Mouse (Mus musculus): ENCODE measurements around the gene Dnmt3b.

Gene Dnmt3b

DNA sequence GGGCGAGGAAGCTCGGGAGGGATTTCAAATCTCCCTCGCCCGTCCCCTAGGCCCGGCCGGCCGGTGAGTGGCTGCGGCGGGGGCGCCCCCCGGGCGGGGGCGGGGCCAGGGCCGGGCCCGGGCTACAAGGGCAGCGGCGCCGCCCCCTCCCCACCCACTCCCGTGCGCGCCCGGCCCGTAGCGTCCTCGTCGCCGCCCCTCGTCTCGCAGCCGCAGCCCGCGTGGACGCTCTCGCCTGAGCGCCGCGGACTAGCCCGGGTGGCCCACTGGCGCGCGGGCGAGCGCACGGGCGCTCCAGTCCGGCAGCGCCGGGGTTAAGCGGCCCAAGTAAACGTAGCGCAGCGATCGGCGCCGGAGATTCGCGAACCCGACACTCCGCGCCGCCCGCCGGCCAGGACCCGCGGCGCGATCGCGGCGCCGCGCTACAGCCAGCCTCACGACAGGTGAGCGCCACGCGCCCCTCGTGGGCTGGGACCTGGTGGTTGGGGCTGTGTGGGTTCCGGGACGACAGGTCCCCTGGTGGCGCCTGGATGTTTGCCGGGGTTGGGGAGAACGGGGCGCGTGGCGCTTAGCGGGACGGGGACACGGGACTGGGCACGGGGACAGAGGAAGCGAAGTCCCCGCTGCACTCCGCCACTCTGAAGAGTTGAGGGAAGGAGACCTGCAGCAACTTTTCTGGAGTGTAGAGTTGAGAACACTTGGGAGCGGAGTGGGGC is at the start of gene Dnmt3b:
Gene Dnmt3b, plus strand, starts transcription at position 153 of the 716 bp plus-strand sequence.
- peak; percentile 56 for DNase-seq

DNA sequence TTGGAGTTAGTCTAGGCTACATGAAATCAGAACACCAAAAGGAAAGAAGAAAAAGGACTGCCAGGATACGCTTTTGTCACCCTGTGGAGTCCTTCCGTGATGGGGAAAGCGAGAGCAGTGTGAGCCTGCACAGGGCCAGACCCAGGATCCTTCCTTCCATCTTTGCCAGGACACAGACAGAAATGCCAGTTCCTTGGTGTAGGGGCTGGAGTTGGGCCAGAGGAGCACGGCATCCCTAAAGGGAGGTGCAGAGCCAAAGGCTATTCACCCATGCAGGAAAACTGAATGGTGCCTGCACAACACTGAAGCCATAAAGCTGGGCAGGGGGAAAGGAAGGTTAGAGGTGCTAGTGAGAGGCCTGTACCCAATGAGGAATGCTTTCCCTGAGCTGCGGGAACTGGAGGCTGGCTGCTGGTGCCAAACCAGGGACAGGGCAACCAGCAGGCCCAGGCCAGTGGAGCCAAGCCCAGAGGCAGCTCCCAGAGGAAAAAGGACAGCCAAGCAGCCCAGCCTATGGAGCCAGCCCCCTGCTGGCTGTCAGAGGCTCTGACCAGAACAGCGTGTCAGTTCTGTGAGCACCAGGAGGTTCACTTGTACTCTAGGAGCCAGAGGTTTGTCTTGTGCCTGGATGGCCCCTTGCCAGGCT is 49.1 kb upstream of the Dnmt3b start:
- peak; percentile 30 for DNase-seq

DNA sequence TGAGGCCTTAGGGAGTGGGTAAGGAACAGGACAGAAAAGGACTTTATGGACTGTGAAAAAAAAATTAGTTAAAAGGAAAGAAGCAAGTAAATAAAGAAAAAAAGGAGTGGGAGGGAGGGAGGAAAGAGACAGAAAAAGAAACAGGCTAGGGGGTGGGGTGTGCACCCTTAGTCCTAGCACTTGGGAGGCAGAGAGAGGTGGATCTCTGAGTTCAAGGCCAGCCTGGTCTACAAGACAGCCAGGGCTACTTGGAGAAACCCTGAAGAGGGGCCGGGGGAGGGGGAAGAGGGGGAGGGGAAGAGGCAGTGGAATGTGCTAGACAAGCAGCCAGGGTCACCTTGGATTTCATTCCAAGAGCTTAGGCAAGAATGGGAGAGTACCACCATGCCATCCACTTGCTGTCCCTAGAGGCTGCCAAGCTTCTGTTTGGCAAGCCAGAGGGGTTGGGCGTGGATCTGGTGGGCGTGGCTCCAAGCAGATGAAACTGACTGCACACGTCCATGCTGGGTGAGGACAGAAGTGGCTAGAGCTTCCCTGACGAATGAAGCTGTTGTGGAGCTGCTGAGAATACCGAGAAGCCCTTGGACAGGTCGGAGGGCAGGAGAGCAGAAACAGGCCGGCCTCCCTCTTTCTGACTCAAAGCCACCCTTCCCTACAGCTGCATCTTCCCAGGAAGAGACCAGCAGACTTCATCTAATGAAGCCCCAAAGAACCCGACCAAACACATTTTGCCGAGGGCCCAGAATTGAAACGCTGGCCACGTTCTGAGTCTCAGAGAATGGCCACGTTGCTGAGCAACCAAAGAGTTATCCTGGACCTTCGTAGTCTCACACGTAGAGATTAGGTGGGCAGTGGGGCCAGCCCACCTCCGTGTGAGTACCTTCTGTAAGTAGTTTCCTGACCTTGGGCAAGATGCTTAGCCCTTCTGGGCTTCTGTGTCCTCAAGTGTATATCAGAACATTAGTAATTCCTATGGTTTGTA is 48.3 kb upstream of the Dnmt3b start:
- DNase-seq, result peak; percentile 73

DNA sequence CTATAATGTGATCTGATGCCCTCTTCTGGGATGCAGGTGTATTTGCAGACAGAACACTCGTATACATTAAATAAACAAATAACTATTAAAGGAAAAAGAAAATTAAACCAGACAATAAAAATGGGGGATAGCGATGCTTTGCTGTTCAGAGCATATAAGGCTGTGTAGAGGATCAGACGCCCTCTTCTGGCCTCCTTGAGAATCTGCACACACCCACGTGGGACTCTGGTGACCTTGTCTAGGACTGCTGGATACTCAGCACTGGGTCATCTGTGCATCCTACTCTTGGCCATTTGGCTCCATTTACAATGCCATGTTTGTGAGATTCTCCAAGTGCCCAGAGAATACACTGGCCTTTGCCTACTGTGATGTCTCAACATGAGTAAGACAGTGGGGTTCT is 45.5 kb upstream of the Dnmt3b start:
- no peak for DNase-seq

DNA sequence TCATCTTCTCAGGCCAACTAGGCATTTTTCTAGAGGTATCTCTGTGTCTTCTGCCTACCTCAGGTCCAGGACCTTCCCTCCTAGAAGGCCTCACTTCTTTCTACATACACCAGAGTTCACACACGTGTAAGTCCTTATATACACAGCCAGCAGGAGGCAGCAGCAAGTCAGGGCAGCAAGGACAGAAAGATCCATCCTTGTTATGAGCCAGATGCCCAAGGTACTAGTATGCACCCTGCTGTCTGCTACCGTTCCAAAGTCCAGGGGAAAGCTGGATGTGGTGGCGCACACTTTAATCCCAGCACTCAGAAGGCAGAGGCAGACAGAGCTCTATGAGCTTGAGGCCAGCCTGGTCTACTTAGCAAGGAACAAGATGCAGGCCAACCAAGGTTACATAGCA is 42.8 kb upstream of the Dnmt3b start:
- peak; percentile 45 for DNase-seq

DNA sequence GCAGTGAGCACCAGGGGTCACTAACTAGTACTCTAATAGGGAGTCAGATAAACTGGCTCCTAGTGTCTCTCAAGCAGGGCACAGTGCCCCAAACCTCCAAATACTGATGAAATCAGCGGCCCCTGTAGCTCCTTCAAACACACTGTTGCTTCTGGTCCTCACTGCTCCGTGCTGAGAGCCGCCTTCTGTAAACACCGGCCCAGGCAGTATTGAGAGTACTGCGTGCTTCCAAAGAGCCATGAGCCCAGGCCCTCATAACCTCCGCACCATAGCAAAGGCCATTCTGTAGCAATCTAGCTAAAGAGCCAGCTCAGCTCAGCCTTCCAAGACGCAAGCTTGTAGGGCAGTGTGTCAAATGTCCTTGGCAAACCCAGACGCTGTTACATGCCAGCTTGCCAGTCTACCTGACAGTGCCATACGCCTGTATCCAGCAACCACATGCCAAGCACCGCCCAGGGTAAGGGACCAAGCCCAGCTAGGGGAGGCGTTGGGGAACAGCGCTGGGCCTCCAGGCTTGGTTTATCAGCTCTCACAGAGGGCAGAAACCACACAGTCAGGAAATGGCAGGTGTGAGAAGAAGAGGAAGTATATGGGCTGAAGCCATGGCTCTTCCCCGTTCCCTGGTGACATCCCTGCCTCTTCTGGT is 41.3 kb upstream of the Dnmt3b start:
- peak; percentile 51 for DNase-seq

DNA sequence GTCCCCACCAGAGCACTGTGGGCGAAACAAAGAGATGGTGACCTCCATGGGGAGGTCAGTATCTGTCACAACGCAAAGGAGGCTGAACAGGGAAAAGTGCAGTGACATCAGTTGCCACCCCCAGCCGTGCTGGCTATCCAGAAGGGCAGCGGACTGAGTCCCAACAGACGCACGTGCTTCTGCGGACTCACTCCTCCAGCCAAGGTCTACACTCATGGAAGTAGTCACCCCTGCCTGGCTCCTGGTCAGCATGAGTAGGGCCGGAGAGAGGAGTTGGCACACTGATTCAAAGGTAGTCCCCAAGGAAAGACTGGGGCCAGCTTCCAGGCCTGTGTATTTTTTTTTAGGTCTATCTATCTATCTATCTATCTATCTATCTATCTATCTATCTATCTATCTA is 40.2 kb upstream of the Dnmt3b start:
- no peak for DNase-seq

DNA sequence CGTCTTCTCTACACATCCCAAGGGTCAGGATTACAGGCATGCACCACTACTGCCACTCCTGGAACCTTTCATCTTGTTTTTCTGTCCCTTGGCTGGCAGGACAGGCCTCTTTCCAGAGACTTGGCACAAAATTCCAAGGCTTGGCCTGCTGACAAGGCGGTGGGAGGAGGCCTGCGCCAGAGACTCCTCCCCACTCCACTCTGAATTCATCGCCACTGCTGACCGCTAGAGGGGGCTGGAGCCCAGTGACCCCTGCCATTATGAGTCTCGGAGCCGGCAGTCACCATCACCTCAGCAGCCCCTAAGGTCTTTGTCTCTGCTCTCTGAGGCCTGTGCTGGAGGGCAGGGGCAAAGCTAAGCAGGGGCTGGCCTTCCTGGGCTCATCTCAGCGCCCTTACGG is 39.7 kb upstream of the Dnmt3b start:
- DNase-seq, result peak; percentile 92

DNA sequence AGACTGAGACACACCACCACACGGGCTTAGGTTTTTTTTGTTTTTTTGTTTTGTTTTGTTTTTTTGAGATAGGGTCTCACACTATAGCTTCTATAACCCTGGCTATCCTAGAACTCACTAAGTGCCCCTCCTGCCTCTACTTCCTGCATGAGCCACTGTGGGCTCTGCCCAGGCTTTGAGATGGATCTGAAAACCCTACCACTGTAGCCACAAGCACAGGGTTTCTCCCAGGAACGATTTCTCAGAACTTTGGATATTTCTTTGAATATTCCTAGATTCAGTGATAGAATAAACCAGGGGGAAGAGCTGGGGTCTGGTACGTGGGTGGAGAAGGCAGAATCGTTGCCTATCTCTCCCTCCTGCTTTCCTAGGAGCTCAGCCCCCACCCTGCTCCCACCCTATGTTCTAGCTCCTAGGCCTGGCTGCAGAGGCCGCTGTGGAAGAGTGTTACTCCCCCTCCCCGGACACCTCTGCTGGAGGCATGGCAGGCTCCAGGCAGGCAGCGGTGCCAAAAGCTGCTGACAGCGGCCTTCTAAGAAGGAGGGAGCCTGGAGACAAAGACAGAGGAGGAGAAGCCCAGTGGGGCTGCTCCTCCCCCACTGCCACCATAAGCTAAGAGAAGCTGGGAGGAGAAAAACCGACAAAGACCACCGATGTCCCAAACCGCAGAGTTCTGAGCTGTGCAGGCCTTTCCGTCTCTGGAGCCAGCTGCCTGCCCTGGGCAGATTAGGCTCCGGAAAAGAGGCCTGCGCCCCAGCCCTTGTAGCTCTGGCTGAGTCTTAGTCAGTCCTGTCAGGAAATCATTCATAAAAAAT is 38.6 kb upstream of the Dnmt3b start:
- DNase-seq, result no peak

DNA sequence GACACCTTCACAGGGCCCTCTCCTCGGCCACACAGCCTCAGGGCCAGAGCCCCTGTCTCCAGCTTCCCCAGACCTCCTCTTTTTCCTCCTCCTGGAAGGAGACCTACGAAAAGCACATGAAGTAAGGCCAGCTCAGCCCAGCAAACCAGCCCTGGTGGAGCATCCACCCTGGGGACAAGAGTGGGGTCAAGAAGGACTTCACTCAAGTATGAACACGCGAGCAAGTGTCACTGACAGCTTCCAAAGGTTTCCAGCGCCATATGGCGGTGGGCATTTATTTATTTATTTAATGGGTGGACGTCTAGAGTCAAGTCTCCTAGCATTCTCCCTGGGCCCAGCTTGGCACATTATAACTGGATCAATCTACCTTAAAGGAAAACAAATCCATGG is 38.0 kb upstream of the Dnmt3b start:
- no peak for DNase-seq

DNA sequence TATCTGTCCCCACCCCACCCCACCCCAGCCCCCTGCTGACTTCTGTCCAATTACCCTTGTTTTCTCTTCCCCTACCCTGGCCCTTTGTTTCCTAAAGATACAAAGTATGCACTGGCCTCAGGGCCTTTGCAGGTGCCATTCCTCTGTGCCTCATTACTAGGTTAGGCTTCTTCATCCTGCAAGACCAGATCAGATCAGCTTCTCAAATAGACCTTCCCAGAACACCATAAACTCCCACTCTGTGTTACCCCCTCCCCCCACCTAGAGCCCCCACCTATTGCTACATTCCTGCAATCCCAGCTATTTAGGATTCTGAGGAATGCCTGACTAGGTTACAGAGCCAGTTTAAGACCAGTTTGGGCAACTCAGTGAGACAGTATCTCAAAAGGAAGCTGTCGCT is 37.5 kb upstream of the Dnmt3b start:
- DNase-seq, result no peak

DNA sequence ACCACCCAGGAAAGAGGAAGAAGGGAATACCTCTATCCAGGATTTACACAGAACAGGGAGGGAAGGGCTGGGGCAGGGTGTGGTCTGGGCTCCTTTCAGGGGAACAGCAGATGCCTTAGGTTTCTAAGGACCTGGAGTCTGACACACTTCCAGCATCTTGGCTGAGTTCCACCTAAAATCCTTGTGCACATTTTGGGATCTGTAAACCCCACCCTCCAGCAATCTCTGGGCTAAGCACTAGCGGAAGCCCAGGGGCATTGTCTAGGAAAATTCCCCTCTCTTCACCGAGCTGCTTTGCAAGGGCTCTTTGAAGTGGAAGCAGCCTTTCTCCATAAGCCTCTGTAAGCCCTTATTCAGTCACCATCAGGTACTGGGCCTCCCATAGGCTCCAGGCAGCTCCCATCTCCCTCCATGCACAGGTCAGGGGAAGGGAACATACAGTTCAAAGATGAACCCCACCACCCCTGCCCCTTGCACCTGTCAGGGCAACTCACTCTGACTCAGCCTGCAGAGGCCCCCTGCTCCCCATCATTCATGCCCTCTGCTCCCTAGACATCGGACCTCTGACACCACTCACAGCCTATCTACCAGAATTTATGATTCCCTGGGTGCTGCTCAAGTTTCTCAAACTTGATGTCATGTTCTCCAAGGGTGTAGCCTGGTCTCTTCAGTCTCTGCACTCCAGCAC is 36.5 kb upstream of the Dnmt3b start:
- DNase-seq, result peak; percentile 36

DNA sequence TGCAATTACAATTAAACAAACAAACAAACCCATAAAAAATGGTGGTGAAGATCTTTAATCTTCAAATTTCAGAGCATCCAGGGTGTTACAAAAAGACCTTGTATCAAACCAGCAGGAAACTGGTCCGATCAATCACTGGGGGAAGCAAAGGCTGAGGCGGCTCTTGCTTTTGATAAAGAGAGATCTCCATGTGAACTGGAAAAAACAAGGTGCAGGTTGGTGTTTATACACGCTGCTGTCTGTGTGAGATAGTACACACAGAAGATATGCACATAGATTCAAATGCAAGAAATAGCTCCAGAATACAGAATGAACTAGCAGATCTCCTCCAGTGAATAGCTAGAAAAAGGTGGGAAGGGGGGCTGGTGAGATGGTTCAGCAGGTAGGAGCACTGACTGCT is 32.4 kb upstream of the Dnmt3b start:
- DNase-seq, result no peak

DNA sequence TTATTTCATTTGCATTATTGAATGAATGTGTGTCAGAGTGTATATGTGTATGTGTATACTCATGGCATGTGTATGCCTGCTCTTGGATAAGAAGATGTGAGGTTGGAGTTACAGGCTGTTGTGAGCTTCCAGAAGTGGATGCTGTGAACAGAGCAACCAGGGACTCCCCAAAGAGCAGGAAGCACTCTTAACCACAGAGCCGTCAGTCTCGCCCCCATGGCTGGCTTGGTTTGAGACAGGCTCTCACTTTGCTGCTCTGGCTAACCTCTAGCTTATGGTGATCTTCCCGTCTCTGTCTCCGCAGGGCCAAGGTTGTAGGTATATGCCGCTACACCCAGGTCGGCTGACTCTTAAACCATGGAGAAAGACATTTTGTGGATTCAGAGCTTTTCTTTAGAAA is 30.8 kb upstream of the Dnmt3b start:
- DNase-seq, result no peak

DNA sequence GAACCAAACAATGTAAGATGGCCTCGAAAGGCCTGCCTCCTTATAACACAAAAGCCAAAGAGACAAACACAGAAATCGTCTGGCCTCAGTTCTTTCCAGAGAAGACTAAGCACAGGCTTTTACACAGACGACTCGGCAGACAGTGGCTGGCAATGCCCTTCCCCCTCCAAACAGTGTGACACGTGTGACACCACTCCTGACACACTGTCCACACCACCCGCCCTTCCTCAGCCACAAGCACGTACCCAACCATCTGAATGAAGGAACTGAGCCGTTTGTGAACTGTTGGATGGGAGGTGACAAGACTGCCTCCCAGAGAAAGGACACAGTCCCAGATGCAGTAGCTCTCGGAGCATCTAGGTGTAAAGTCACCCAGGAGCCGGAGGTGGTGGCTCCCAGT is 30.4 kb upstream of the Dnmt3b start:
- DNase-seq, result no peak

DNA sequence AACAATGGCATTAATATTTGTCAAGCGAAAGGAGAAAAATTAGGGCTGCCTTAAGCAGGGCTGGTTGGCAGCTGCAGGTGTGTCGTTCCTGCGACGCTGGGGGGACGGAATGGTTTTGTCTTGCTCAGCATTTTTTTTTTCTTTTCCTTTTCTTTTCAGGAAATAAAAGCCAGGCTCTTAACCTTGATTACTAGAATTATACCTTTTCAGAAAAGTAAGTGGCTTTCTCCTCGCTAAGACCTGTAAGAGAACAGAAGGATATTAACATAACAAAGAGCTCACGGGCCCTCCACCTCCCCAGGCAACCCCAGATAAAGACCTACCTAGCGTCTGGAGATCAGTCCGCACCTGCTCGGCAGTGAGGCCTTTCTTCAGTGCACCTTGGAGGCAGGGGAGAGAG is 26.8 kb upstream of the Dnmt3b start:
- DNase-seq, result no peak

DNA sequence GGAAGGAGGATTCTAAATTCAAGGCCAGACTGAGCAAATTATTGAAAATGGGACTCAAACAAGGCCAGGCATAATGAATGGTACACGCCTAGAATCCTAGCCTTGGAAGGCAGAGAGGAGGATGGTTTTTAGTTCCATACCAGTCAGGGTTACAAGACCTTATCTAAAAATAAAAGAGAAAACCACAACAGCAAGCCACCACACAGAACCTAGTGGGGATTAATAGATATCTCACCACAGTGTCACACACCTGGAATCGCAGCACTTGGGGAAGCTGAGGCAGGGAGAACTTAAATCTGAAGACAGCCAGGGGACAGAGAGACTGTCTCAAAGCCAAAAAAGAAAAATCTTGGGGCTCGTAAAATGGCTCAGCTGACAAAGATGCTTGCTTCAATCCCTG is 18.3 kb upstream of the Dnmt3b start:
- DNase-seq, result no peak

DNA sequence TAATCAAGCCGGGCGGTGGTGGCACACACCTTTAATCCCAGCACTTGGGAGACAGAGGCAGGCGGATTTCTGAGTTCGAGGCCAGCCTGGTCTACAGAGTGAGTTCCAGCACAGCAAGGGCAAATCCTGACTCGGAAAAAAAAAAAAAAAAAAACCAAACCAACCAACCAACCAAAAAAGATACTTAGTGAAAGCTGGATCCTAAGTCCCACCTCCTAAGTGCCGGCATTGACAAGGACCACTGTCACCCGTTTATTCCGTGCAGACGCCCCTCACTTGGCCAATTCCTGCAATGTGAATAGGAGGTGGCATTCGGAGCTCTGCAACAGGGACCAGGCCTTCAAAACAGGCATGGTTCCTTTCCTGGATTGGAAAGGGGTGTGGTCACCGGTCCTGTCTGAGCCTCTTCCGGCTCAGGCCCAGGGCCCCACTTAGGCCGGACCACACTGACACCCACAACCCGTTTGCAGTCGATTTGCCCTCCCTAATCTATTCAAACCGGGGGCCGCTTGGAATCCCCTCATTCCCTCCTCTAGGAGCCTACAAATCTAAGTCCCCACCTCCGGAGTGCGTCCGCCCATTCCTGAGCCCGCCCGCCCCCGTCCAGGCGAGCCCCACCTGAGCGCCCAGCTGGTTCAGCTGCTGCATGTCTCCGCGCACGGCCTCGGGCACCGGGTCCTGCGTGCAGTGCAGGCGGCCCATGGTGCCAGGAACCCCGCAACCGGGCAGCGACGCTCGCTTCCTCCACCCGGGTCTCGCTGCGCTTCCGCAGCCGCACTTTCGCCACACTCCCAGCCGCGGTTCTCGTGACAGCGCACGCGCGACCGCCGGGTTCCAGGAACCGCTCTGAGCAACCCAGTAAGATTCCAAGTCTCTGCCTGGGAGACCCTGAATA is 17.0 kb upstream of the Dnmt3b start, which contains the start of gene Commd7:
Gene Commd7, minus strand, starts transcription at position 806 of the 895 bp plus-strand sequence.
- DNase-seq, result peak; percentile 90

DNA sequence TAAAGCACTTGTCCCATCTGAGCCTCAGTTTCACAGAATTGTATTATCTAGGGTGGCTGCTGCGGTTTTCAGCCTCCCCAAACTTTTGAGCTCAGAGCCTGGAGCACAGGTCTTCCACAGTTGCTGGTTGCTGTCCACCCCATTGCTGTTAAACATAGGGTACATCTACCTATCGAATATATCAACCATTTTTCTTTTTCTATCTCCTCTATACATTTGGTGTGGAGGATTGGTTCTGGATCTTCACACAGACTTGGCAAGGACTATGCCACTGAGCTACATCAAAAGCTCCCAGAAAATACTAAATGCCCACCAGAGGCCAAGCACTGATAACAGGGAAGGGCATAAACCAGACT is 16.4 kb upstream of the Dnmt3b start:
- no peak for DNase-seq

DNA sequence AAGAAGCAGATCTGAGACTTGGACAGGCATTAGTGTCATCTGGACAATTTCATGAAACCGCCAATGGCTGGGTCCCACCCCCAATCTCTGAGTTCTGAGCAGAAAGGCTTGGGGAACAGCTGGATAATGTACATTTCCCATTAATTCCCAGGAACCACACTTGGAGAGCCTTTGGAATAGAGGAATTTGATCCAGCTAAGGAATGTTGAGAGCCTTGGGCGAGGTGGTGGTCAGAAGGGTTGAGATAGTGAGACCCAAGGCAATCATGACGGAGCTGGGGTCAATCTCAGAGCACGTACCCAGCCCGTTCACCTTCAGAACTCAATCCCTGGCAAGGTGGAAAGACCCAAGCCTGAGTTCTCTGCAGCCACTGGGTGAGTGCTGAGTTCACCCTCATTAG is 16.0 kb upstream of the Dnmt3b start:
- no peak for DNase-seq

Measured in lung, postnatal 36 days (tissue).